Mouse (Mus musculus): Measurements from ENCODE around the gene Rgs9bp. TPM values are rescaled to one million over a fixed set of nuclear protein-coding genes. Genes with fewer than 3 reads are reported as not detected.

The Rgs9bp gene
- polyA plus RNA-seq (2014; fragmentation: Nextera tagmentation; extraction: Ambion mirVana): 0.22 and 0.40 TPM in 2 replicates

DNA sequence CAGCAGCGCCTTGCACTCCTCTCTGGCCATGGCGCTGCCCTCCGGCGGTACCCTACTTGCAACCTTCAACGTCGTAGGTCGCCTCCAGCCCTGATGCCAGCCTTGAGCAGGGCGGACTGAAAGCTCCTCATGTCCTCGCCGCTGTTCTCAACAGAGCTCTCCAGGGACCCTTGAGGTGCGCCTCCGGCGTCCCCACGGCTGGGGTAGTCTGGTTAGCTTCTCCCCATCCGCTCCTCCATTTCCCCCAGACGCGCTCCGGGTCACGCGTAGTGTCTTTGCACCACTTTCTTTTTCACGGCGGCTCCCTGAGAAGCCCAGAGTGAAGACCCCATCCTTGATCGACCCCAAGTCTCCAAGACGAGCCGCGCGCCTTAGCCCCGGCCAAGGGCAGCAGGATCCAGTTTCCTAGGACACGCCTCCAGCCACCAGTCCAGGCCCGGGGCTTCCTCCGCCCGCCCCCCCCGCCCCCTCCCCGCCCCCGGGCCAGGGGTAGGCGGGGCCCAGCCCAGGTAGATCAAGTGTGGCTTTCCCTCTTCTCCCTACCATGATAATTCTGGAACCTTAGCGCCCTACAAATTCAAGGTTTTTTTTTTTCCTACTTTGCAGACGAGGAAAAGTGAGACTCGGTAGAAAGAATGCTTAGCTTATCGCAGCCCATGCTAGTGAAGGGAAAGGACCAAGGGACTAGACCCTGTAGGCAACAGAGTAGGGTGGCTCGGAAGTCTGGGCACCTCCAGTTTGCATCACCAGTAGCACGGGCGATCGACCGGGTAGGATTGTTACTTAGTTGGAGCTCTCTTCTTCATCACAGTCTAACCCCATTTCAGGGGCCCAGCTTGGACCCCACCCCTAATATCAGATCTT lies at the start of gene Rgs9bp:
Rgs9bp (minus strand) TSS at position 392 of the 864 bp plus-strand sequence.
- peaks cover 41% of the 10 kb centered on the region for H3K4me1 ChIP-seq (replicated peaks; ENCODE audit: control insufficient read depth, insufficient read depth, low read length)
- ATAC-seq (replicated peaks; ENCODE audit: low FRiP score): peak; percentile 44
- H3K4me3 ChIP-seq (ENCODE audit: low read depth, low read length): peak within 1 kb of the TSS; percentile 97
- peak within 1 kb of the TSS; percentile 95 for H3K9ac ChIP-seq (ENCODE audit: low read depth, low read length)
- no peaks in the 10 kb centered on the region for H3K9me3 ChIP-seq (ENCODE audit: control insufficient read depth, low read length)
- H3K27ac ChIP-seq (ENCODE audit: low read depth, low read length): peak within 1 kb of the TSS; percentile 86
- under 1% methylated on average over 45 of the region's 45 CpGs for WGBS
- peak; percentile 83 for DNase-seq (ENCODE audit: low spot score)
- H3K36me3 ChIP-seq (ENCODE audit: control insufficient read depth, insufficient read depth, low read length): no peaks in the 10 kb centered on the region
- H3K27me3 ChIP-seq (replicated peaks; ENCODE audit: control insufficient read depth, insufficient read depth, low read length): peaks cover 25% of the 10 kb centered on the region
- peak within 1 kb of the TSS; percentile 100 for H3K4me2 ChIP-seq

GRCm38 (mm10) chr7:35628496-35628895 lies 43.1 kb upstream of the Rgs9bp start:
- 66% methylated on average over 5 of the region's 5 CpGs for WGBS
- peak; percentile 52 for DNase-seq (ENCODE audit: low spot score)
- Histone ChIP-seq H3K4me3 (ENCODE audit: low read depth, low read length) (no peak overlapping the region), H3K9me3 (ENCODE audit: control insufficient read depth, low read length) (no peaks in the 10 kb centered on the region), H3K36me3 (ENCODE audit: control insufficient read depth, insufficient read depth, low read length) (peaks cover 53% of the 10 kb centered on the region), H3K27ac (ENCODE audit: low read depth, low read length) (no peak overlapping the region), H3K4me2 (no peak overlapping the region), H3K27me3 (replicated peaks; ENCODE audit: control insufficient read depth, insufficient read depth, low read length) (no peaks in the 10 kb centered on the region), H3K9ac (ENCODE audit: low read depth, low read length) (no peak overlapping the region), H3K4me1 (replicated peaks; ENCODE audit: control insufficient read depth, insufficient read depth, low read length) (no peaks in the 10 kb centered on the region)
- no peak for ATAC-seq (replicated peaks; ENCODE audit: low FRiP score)

DNA sequence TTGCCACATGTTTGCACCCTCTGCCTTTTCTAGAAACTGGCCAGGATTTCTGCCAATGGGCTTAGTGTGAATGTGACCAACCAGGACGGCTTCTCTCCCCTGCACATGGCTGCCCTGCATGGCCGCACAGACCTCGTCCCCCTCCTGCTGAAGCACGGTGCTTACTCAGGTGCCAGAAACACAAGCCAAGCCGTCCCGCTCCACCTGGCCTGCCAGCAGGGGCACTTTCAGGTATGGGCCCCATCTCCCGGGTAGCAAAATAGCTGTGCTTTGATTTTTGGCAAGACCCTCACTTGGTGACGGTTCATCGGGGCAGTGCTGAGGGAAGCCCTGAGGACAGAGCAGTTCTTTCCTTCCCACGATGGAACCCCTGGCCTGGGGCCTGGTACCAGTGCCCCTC lies 42.0 kb upstream of the Rgs9bp start:
- Histone ChIP-seq H3K4me1 (replicated peaks; ENCODE audit: control insufficient read depth, insufficient read depth, low read length) (no peaks in the 10 kb centered on the region), H3K36me3 (ENCODE audit: control insufficient read depth, insufficient read depth, low read length) (peaks cover 55% of the 10 kb centered on the region), H3K27me3 (replicated peaks; ENCODE audit: control insufficient read depth, insufficient read depth, low read length) (no peaks in the 10 kb centered on the region), H3K9me3 (ENCODE audit: control insufficient read depth, low read length) (no peaks in the 10 kb centered on the region), H3K27ac (ENCODE audit: low read depth, low read length) (no peak overlapping the region), H3K4me3 (ENCODE audit: low read depth, low read length) (no peak overlapping the region), H3K9ac (ENCODE audit: low read depth, low read length) (no peak overlapping the region), H3K4me2 (no peak overlapping the region)
- ATAC-seq (replicated peaks; ENCODE audit: low FRiP score) (no peak), DNase-seq (ENCODE audit: low spot score) (no peak)
- WGBS: 92% methylated on average over 10 of the region's 10 CpGs

DNA sequence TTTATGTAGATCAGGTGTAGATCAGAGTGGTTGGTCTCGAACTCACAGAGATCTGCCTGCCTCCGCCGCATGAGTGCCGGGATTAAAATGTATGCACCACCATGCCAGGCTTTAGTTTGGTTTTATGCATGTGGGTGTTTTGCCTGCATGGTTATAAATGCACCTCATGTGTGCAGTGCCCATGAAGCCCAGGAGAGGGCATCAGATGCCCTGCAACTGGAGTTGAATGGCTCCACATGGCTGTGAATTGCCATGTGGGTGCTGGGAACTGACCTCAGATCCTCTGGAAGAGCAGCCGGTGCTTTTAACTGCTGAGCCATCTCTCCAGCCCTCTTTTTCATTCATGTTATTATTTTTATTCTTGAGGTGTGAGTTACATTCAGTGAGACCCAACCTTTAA lies 40.7 kb upstream of the Rgs9bp start:
- Histone ChIP-seq H3K4me1 (replicated peaks; ENCODE audit: control insufficient read depth, insufficient read depth, low read length) (no peaks in the 10 kb centered on the region), H3K9ac (ENCODE audit: low read depth, low read length) (no peak overlapping the region), H3K36me3 (ENCODE audit: control insufficient read depth, insufficient read depth, low read length) (peaks cover 54% of the 10 kb centered on the region), H3K27me3 (replicated peaks; ENCODE audit: control insufficient read depth, insufficient read depth, low read length) (no peaks in the 10 kb centered on the region), H3K4me3 (ENCODE audit: low read depth, low read length) (no peak overlapping the region), H3K9me3 (ENCODE audit: control insufficient read depth, low read length) (no peaks in the 10 kb centered on the region), H3K4me2 (no peak overlapping the region), H3K27ac (ENCODE audit: low read depth, low read length) (no peak overlapping the region)
- DNase-seq (ENCODE audit: low spot score): no peak
- ATAC-seq (replicated peaks; ENCODE audit: low FRiP score): no peak
- 96% methylated on average over 5 of the region's 5 CpGs for WGBS

GRCm38 (mm10) chr7:35622626-35623025 lies 37.2 kb upstream of the Rgs9bp start:
- WGBS: 90% methylated on average over 10 of the region's 10 CpGs
- peaks cover 57% of the 10 kb centered on the region for H3K36me3 ChIP-seq (ENCODE audit: control insufficient read depth, insufficient read depth, low read length)

GRCm38 (mm10) chr7:35617513-35617912 lies 32.1 kb upstream of the Rgs9bp start:
- no peaks in the 10 kb centered on the region for H3K27me3 ChIP-seq (replicated peaks; ENCODE audit: control insufficient read depth, insufficient read depth, low read length)
- H3K9ac ChIP-seq (ENCODE audit: low read depth, low read length): no peak overlapping the region
- DNase-seq (ENCODE audit: low spot score): no peak
- peaks cover 61% of the 10 kb centered on the region for H3K36me3 ChIP-seq (ENCODE audit: control insufficient read depth, insufficient read depth, low read length)
- no peak overlapping the region for H3K4me2 ChIP-seq
- 87% methylated on average over 4 of the region's 4 CpGs for WGBS
- no peak overlapping the region for H3K4me3 ChIP-seq (ENCODE audit: low read depth, low read length)
- H3K27ac ChIP-seq (ENCODE audit: low read depth, low read length): no peak overlapping the region
- ATAC-seq (replicated peaks; ENCODE audit: low FRiP score): no peak
- H3K4me1 ChIP-seq (replicated peaks; ENCODE audit: control insufficient read depth, insufficient read depth, low read length): no peaks in the 10 kb centered on the region
- no peaks in the 10 kb centered on the region for H3K9me3 ChIP-seq (ENCODE audit: control insufficient read depth, low read length)

More at GRCm38 (mm10) chr7:35622626-35623025, 37.2 kb upstream of the Rgs9bp start:
- no peak overlapping the region for H3K4me2 ChIP-seq
- H3K4me3 ChIP-seq (ENCODE audit: low read depth, low read length): no peak overlapping the region
- no peak for DNase-seq (ENCODE audit: low spot score)
- no peaks in the 10 kb centered on the region for H3K27me3 ChIP-seq (replicated peaks; ENCODE audit: control insufficient read depth, insufficient read depth, low read length)
- H3K27ac ChIP-seq (ENCODE audit: low read depth, low read length): no peak overlapping the region
- no peak overlapping the region for H3K9ac ChIP-seq (ENCODE audit: low read depth, low read length)
- no peak for ATAC-seq (replicated peaks; ENCODE audit: low FRiP score)
- no peaks in the 10 kb centered on the region for H3K9me3 ChIP-seq (ENCODE audit: control insufficient read depth, low read length)
- H3K4me1 ChIP-seq (replicated peaks; ENCODE audit: control insufficient read depth, insufficient read depth, low read length): no peaks in the 10 kb centered on the region

DNA sequence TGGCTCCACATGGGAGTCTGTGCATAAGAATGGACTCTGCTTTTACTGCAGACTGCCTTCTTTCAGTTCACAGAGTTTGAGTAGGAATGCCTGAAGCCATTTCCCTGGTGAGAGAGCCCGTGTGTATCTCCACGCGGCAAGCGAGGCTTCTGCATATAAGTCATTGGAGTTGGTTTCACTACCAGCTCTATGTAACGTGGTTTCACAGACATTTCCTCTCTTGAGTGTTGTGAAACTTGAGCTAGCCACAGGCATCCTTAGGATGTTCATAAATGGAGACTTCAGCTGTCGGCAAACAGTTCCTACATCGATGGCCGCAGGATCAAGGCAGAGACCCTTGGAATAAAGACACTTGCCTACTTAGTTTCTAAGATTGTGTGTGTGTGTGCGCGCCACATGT lies 23.9 kb upstream of the Rgs9bp start:
- Histone ChIP-seq H3K27ac (ENCODE audit: low read depth, low read length) (no peak overlapping the region), H3K4me1 (replicated peaks; ENCODE audit: control insufficient read depth, insufficient read depth, low read length) (no peaks in the 10 kb centered on the region), H3K9ac (ENCODE audit: low read depth, low read length) (no peak overlapping the region), H3K4me3 (ENCODE audit: low read depth, low read length) (no peak overlapping the region), H3K27me3 (replicated peaks; ENCODE audit: control insufficient read depth, insufficient read depth, low read length) (no peaks in the 10 kb centered on the region), H3K9me3 (ENCODE audit: control insufficient read depth, low read length) (no peaks in the 10 kb centered on the region), H3K4me2 (no peak overlapping the region), H3K36me3 (ENCODE audit: control insufficient read depth, insufficient read depth, low read length) (peaks cover 50% of the 10 kb centered on the region)
- DNase-seq (ENCODE audit: low spot score) (no peak), ATAC-seq (replicated peaks; ENCODE audit: low FRiP score) (no peak)
- WGBS: 91% methylated on average over 10 of the region's 10 CpGs

- no peak overlapping the region for H3K9ac ChIP-seq (ENCODE audit: low read depth, low read length)
- H3K36me3 ChIP-seq (ENCODE audit: control insufficient read depth, insufficient read depth, low read length): peaks cover 47% of the 10 kb centered on the region
- no peak overlapping the region for H3K4me2 ChIP-seq
- 76% methylated on average over 10 of the region's 10 CpGs for WGBS
- ATAC-seq (replicated peaks; ENCODE audit: low FRiP score): no peak
- H3K9me3 ChIP-seq (ENCODE audit: control insufficient read depth, low read length): no peaks in the 10 kb centered on the region
- no peak for DNase-seq (ENCODE audit: low spot score)
- H3K4me3 ChIP-seq (ENCODE audit: low read depth, low read length): no peak overlapping the region
- H3K27me3 ChIP-seq (replicated peaks; ENCODE audit: control insufficient read depth, insufficient read depth, low read length): no peaks in the 10 kb centered on the region
- H3K27ac ChIP-seq (ENCODE audit: low read depth, low read length): no peak overlapping the region
- H3K4me1 ChIP-seq (replicated peaks; ENCODE audit: control insufficient read depth, insufficient read depth, low read length): no peaks in the 10 kb centered on the region
Observed at GRCm38 (mm10) chr7:35606816-35607215, 21.4 kb upstream of the Rgs9bp start.

- Histone ChIP-seq H3K9me3 (ENCODE audit: control insufficient read depth, low read length) (no peaks in the 10 kb centered on the region), H3K36me3 (ENCODE audit: control insufficient read depth, insufficient read depth, low read length) (peaks cover 26% of the 10 kb centered on the region)
- WGBS: 92% methylated on average over 5 of the region's 5 CpGs
Observed at GRCm38 (mm10) chr7:35602766-35603165, 17.4 kb upstream of the Rgs9bp start.

More at GRCm38 (mm10) chr7:35602766-35603165, 17.4 kb upstream of the Rgs9bp start:
- Histone ChIP-seq H3K27ac (ENCODE audit: low read depth, low read length) (no peak overlapping the region), H3K4me2 (no peak overlapping the region), H3K9ac (ENCODE audit: low read depth, low read length) (no peak overlapping the region), H3K27me3 (replicated peaks; ENCODE audit: control insufficient read depth, insufficient read depth, low read length) (no peaks in the 10 kb centered on the region), H3K4me3 (ENCODE audit: low read depth, low read length) (no peak overlapping the region), H3K4me1 (replicated peaks; ENCODE audit: control insufficient read depth, insufficient read depth, low read length) (peaks cover 9% of the 10 kb centered on the region; the same call in 1 of the 2 replicates)
- no peak for DNase-seq (ENCODE audit: low spot score)
- no peak for ATAC-seq (replicated peaks; ENCODE audit: low FRiP score)

Data from liver, embryonic 11.5 days (tissue).